10 mouse cellular contexts compared by ENCODE assay signal in the genomic region with DNA sequence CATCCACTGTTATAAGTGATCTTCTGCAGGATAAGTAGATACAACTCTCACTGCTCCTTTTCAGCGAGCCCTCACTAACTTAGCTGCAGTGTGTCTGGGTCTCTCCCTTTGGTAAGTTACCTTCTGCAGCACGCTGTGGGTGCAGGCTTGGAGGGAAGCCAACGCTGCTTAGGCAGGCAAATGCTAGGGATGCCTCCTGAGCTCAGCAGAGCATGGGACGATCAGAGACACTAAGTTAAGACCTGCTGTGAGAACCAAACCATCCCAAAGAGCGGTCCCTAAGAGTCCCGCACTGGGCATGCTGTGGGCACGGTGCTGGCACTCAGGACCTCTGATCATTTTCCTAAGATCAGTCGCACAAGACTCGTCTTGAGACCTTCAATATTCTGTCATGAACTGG. TPM values are rescaled to one million over a fixed set of nuclear protein-coding genes. Genes with fewer than 3 reads are reported as not detected.
DNase-seq lines count a peak whose midpoint lies in the region; ATAC-seq and TF ChIP-seq lines count a peak whose summit lies in the region.
"Had no signal": no experiment of that assay in that cellular context is flagged by ENCODE, and none has a peak within 500 bp of the region (broad histone marks: within the 10 kb centered on the region; RNA-seq: fewer than 3 reads in every experiment).

No protein-coding gene starts in this region.

- 48% methylated on average over 9 of the region's 9 CpGs for WGBS in kidney, adult 2 months
- WGBS in hindbrain, embryonic 14.5 days, result 41% methylated on average over 9 of the region's 9 CpGs
- 26% methylated on average over 9 of the region's 9 CpGs for WGBS in neural tube, embryonic 14.5 days

- intact Hi-C loops in gastrocnemius, adult 2 months (cut with DNase I), result loop anchor here (10.0 kb wide), 1 partner anchor 313 kb away; no protein-coding TSS in a partner anchor
- intact Hi-C loops in heart, postnatal 14 days (cut with DNase I), result loop anchor here (5.0 kb wide), 1 partner anchor 39 kb away; no protein-coding TSS in a partner anchor

- H3K27me3 ChIP-seq in kidney, adult 2 months (replicated peaks; ENCODE audit: control insufficient read depth, insufficient read depth, low read length), result no peaks in the 10 kb centered on the region
- H3K27me3 ChIP-seq in hindbrain, embryonic 14.5 days (ENCODE audit: control insufficient read depth, insufficient read depth, low read length), result no peaks in the 10 kb centered on the region
- H3K27me3 ChIP-seq in neural tube, embryonic 14.5 days (ENCODE audit: control insufficient read depth, insufficient read depth, low read length), result no peaks in the 10 kb centered on the region
- H3K27me3 ChIP-seq: CH12.LX had no signal

- no peak for TF ChIP-seq POLR2A in kidney, adult 2 months (IDR thresholded peaks at IDR 0.05; ENCODE audit: low read depth, low read length)
- no peak for TF ChIP-seq POLR2A in brain, embryonic 14.5 days (IDR thresholded peaks at IDR 0.05; ENCODE audit: borderline replicate concordance, extremely low read depth, insufficient read depth, insufficient read length, poor library complexity, severe bottlenecking)

- DNase-seq in kidney, adult 2 months, result peak; percentile 33
- no peak for DNase-seq in kidney, adult 11 months
- peak; percentile 69 for DNase-seq in brain, embryonic 14.5 days (ENCODE audit: low read depth)
- DNase-seq in hindbrain, embryonic 14.5 days (ENCODE audit: low spot score), result peak; percentile 51
- DNase-seq in gastrocnemius, adult 2 months, result no peak
- no peak for DNase-seq in heart, postnatal 14 days
- no peak for DNase-seq in urinary bladder, postnatal 10 days (ENCODE audit: low spot score)
- DNase-seq: heart, adult 11 months had no signal

- TF ChIP-seq CTCF in kidney, adult 2 months (conservative IDR thresholded peaks at IDR 0.05; ENCODE audit: insufficient read depth, insufficient read length, low read depth, low read length), result no peak
- no peak for TF ChIP-seq CTCF in brain, embryonic 14.5 days (IDR thresholded peaks at IDR 0.05; ENCODE audit: borderline replicate concordance, extremely low read depth, insufficient read depth, insufficient read length)
- no peak for TF ChIP-seq CTCF in gastrocnemius, adult 2 months (IDR thresholded peaks at IDR 0.05)

- no peak; the same call in 1 of the 2 replicates for ATAC-seq in hindbrain, embryonic 14.5 days (ENCODE audit: low FRiP score)
- ATAC-seq in neural tube, embryonic 14.5 days (ENCODE audit: low read depth), result no peak

- no peak overlapping the region for H3K4me3 ChIP-seq in kidney, adult 2 months (ENCODE audit: insufficient read depth, low read depth, low read length)
- H3K4me3 ChIP-seq in hindbrain, embryonic 14.5 days (replicated peaks; ENCODE audit: low read length), result no peak overlapping the region
- no peak overlapping the region for H3K4me3 ChIP-seq in neural tube, embryonic 14.5 days (ENCODE audit: low read depth, low read length)
- H3K4me3 ChIP-seq in gastrocnemius, adult 2 months, result no peak overlapping the region

- no peaks in the 10 kb centered on the region for H3K9me3 ChIP-seq in hindbrain, embryonic 14.5 days (ENCODE audit: control insufficient read depth, low read length)
- H3K9me3 ChIP-seq in neural tube, embryonic 14.5 days (ENCODE audit: control insufficient read depth, low read length), result no peaks in the 10 kb centered on the region

- H3K4me1 ChIP-seq in kidney, adult 2 months (ENCODE audit: control insufficient read depth, insufficient read depth, low read length), result no peaks in the 10 kb centered on the region
- H3K4me1 ChIP-seq in hindbrain, embryonic 14.5 days (replicated peaks; ENCODE audit: control insufficient read depth, insufficient read depth, low read length), result peaks cover 33% of the 10 kb centered on the region
- peaks cover 43% of the 10 kb centered on the region for H3K4me1 ChIP-seq in neural tube, embryonic 14.5 days (ENCODE audit: control insufficient read depth, insufficient read depth, low read length)

- H3K9ac ChIP-seq in hindbrain, embryonic 14.5 days, result no peak overlapping the region
- no peak overlapping the region for H3K9ac ChIP-seq in neural tube, embryonic 14.5 days (replicated peaks; ENCODE audit: low read depth, low read length)

- H3K36me3 ChIP-seq in kidney, adult 2 months (ENCODE audit: control insufficient read depth, insufficient read depth, low read length), result no peaks in the 10 kb centered on the region
- 0 out of 2 replicates have a peak, but pooled peaks cover 11% of the 10 kb centered on the region for H3K36me3 ChIP-seq in hindbrain, embryonic 14.5 days (replicated peaks; ENCODE audit: control insufficient read depth, insufficient read depth)
- no peaks in the 10 kb centered on the region for H3K36me3 ChIP-seq in neural tube, embryonic 14.5 days (ENCODE audit: control insufficient read depth, insufficient read depth, low read length)

- no peak overlapping the region for H3K4me2 ChIP-seq in hindbrain, embryonic 14.5 days (replicated peaks)
- no peak overlapping the region for H3K4me2 ChIP-seq in neural tube, embryonic 14.5 days (ENCODE audit: low read depth, low read length)

- no peak overlapping the region for H3K27ac ChIP-seq in kidney, adult 2 months (ENCODE audit: insufficient read depth, low read depth, low read length)
- H3K27ac ChIP-seq in hindbrain, embryonic 14.5 days, result peak overlapping the region; percentile 52; the same call in 1 of the 2 replicates
- peak overlapping the region; percentile 45 for H3K27ac ChIP-seq in neural tube, embryonic 14.5 days (ENCODE audit: low read depth, low read length)
- H3K27ac ChIP-seq in gastrocnemius, adult 2 months, result no peak overlapping the region

RNA-seq across cellular contexts. Expression of gene Nin, which starts 45.7 kb away (rescaled TPM):
- 4.9 and 5.2 TPM in 2 replicates for polyA plus RNA-seq in kidney, adult 2 months (2012; rRNA removed)
- polyA plus RNA-seq in brain, embryonic 14.5 days (2012; rRNA removed), result 23.8 and 29.7 TPM in 2 replicates
- 12.6 and 12.8 TPM in 2 replicates for polyA plus RNA-seq in hindbrain, embryonic 14.5 days (2014; fragmentation: Nextera tagmentation; extraction: Ambion mirVana)
- polyA plus RNA-seq in neural tube, embryonic 14.5 days (2014; fragmentation: Nextera tagmentation; extraction: Ambion mirVana), result 13.9 and 14.8 TPM in 2 replicates
- 10 to 100 TPM; 23.6 to 24.6 TPM for total RNA-seq in gastrocnemius, adult 2 months (2021)
- total RNA-seq in heart, postnatal 14 days (2021), result 10 to 100 TPM; 21.8 to 26.1 TPM

Comparison
In these comparisons a context has a peak if more than half of its experiments do, and no peak if none do; other contexts are left out.
1. DNase-seq: peak in kidney, adult 2 months (single experiment), brain, embryonic 14.5 days (single experiment) and hindbrain, embryonic 14.5 days (single experiment); none in kidney, adult 11 months (single experiment), gastrocnemius, adult 2 months (single experiment), heart, postnatal 14 days (0 of 2) and urinary bladder, postnatal 10 days (single experiment).
2. H3K27ac ChIP-seq: peak in hindbrain, embryonic 14.5 days (single experiment) and neural tube, embryonic 14.5 days (single experiment); none in kidney, adult 2 months (single experiment) and gastrocnemius, adult 2 months (single experiment).